Mouse (Mus musculus) CD4-positive helper T cell, adult 2 months (primary cell): ENCODE results near the gene Slc9a1.

Experiments used
- DNase-seq: peaks from one replicate; pipeline ENCODE4 v3.0.0-alpha.2; 2012; ENCODE audit warnings: low read depth, missing footprints, low spot score

Gene Slc9a1

GRCm38 (mm10) chr4:133435921-133436320 lies 66.4 kb downstream of the Slc9a1 start:
- no peak for DNase-seq

- DNase-seq, result no peak
Measured at GRCm38 (mm10) chr4:133439460-133440376, 70.2 kb downstream of the Slc9a1 start.

- DNase-seq, result no peak
Measured at GRCm38 (mm10) chr4:133440377-133440795, 70.9 kb downstream of the Slc9a1 start.

- DNase-seq, result no peak
Measured at GRCm38 (mm10) chr4:133442194-133442593, 72.7 kb downstream of the Slc9a1 start.

GRCm38 (mm10) chr4:133443085-133443484 lies 73.6 kb downstream of the Slc9a1 start:
- no peak for DNase-seq

GRCm38 (mm10) chr4:133445727-133446126 lies 76.2 kb downstream of the Slc9a1 start:
- DNase-seq, result no peak

GRCm38 (mm10) chr4:133447366-133447765 lies 77.9 kb downstream of the Slc9a1 start:
- no peak for DNase-seq

- DNase-seq, result no peak
Measured at GRCm38 (mm10) chr4:133447967-133448366, 78.5 kb downstream of the Slc9a1 start.

GRCm38 (mm10) chr4:133448708-133449388 lies 79.3 kb downstream of the Slc9a1 start:
- DNase-seq, result no peak

- peak; percentile 52 for DNase-seq
Measured at GRCm38 (mm10) chr4:133449726-133450125, 80.2 kb downstream of the Slc9a1 start.

GRCm38 (mm10) chr4:133451536-133451935 lies 82.0 kb downstream of the Slc9a1 start:
- DNase-seq, result peak; percentile 70

GRCm38 (mm10) chr4:133452433-133452832 lies 82.9 kb downstream of the Slc9a1 start:
- no peak for DNase-seq

GRCm38 (mm10) chr4:133458044-133458443 lies 88.5 kb downstream of the Slc9a1 start:
- DNase-seq, result no peak

- DNase-seq, result no peak
Measured at GRCm38 (mm10) chr4:133460006-133460405, 90.5 kb downstream of the Slc9a1 start.

GRCm38 (mm10) chr4:133460796-133461325 lies 91.4 kb downstream of the Slc9a1 start:
- no peak for DNase-seq

- DNase-seq, result no peak
Measured at GRCm38 (mm10) chr4:133461362-133461761, 91.9 kb downstream of the Slc9a1 start.

- no peak for DNase-seq
Measured at GRCm38 (mm10) chr4:133463184-133463583, 93.7 kb downstream of the Slc9a1 start.

- DNase-seq, result peak; percentile 67
Measured at GRCm38 (mm10) chr4:133468080-133468479, 98.6 kb downstream of the Slc9a1 start.

GRCm38 (mm10) chr4:133469122-133469521 lies 99.6 kb downstream of the Slc9a1 start:
- DNase-seq, result no peak

GRCm38 (mm10) chr4:133471135-133471821 lies 101.8 kb downstream of the Slc9a1 start:
- DNase-seq, result no peak
